Mouse (Mus musculus): ENCODE results near the gene 4930558K02Rik. TPM values are rescaled to one million over a fixed set of nuclear protein-coding genes. Genes with fewer than 3 reads are reported as not detected.

The 4930558K02Rik gene
- total and polyA plus RNA-seq, 3 experiments, result not detected

DNA sequence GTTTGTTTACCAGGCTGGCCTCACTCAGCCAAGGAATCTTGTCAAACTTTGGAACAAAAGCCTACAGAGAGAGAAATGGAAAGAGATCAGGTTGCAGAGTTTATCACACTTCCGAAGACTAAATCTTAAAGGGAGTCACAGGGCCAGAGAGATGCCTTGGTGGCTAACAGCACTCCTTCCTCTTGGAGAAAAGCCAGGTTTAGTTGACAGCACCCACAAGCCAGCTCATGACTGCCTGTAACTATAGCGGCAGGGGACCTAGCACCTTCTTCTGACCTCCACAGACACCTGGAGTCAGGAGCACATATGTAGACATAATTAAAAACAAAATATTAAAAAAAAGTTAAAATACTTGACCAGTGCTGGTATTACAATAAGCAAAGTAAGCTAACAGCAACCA, 11.5 kb downstream of the 4930558K02Rik start:
- in situ Hi-C loops (cut with MboI; ENCODE audit: low pct_ligation_motif_present, low pct_unique_long_range_greater_than_20kb, low sequenced_read_pairs), result loop anchor here (10.0 to 25.0 kb wide), 2 partner anchors 83 to 581 kb away; partner anchors contain the start of gene Tnfsf4
- Histone ChIP-seq H3K4me3 (replicated peaks in 1 of 3; ENCODE audit: low read depth in 2 of 3, low read length in 2 of 3, poor library complexity in 1 of 3) (no peak overlapping the region), H3K9ac (ENCODE audit: insufficient read depth, low read depth) (no peak overlapping the region), H3K79me2 (replicated peaks; ENCODE audit: control insufficient read depth, extremely low read depth, insufficient read depth, poor library complexity, severe bottlenecking) (peaks cover 8% of the 10 kb centered on the region), H3K4me1 (ENCODE audit: control insufficient read depth in 1 of 2, insufficient read depth in 2 of 2) (peaks cover 5 to 35% of the 10 kb centered on the region in 2 experiments), H3K27me3 (replicated peaks) (no peaks in the 10 kb centered on the region), H3K9me3 (replicated peaks; ENCODE audit: low read length) (no peaks in the 10 kb centered on the region), H3K4me2 (ENCODE audit: insufficient read depth, low read depth, poor library complexity, severe bottlenecking) (no peak overlapping the region), H3K36me3 (replicated peaks in 1 of 2; ENCODE audit: control insufficient read depth in 1 of 2, insufficient read depth in 1 of 2, low read length in 1 of 2) (peaks cover 4 to 18% of the 10 kb centered on the region in 2 experiments), H3K27ac (ENCODE audit: insufficient read depth, low read depth) (no peak overlapping the region)
- DNase-seq (ENCODE audit: extremely low read depth), result no peak
- TF ChIP-seq USF1 (IDR thresholded peaks at IDR 0.05; ENCODE audit: low read depth, low read length), result no peak
- TF ChIP-seq HCFC1 (IDR thresholded peaks at IDR 0.05; ENCODE audit: low read depth, low read length), result no peak
- TF ChIP-seq KAT2A (IDR thresholded peaks at IDR 0.05; ENCODE audit: insufficient replicate concordance, low read length), result no peak
- no peak for TF ChIP-seq ZC3H11A (IDR thresholded peaks at IDR 0.05; ENCODE audit: low read depth, low read length)
- no peak for TF ChIP-seq SMC3 (IDR thresholded peaks at IDR 0.05; ENCODE audit: low read depth, low read length)
- no peak for TF ChIP-seq JUN (IDR thresholded peaks at IDR 0.05; ENCODE audit: insufficient read depth, low read depth, low read length)
- TF ChIP-seq MAFK (IDR thresholded peaks at IDR 0.05; ENCODE audit: insufficient replicate concordance, low read length), result no peak
- no peak for TF ChIP-seq GABPA (IDR thresholded peaks at IDR 0.05; ENCODE audit: insufficient replicate concordance, low read depth, low read length)
- TF ChIP-seq ZNF384 (IDR thresholded peaks at IDR 0.05; ENCODE audit: low read depth, low read length), result no peak
- no peak for TF ChIP-seq MEF2A (IDR thresholded peaks at IDR 0.05; ENCODE audit: borderline replicate concordance, low read depth, low read length)
- TF ChIP-seq BHLHE40 (IDR thresholded peaks at IDR 0.05; ENCODE audit: low read depth, low read length), result no peak
- TF ChIP-seq RAD21 (IDR thresholded peaks at IDR 0.05; ENCODE audit: low read depth, low read length), result no peak
- no peak for TF ChIP-seq CTCF (conservative IDR thresholded peaks at IDR 0.05 in 1 of 2, IDR thresholded peaks at IDR 0.05 in 1 of 2; ENCODE audit: low read depth in 2 of 2, low read length in 2 of 2)
- no peak for TF ChIP-seq MXI1 (IDR thresholded peaks at IDR 0.05; ENCODE audit: low read depth, low read length)
- TF ChIP-seq E2F4 (IDR thresholded peaks at IDR 0.05; ENCODE audit: insufficient replicate concordance, low read depth, low read length), result no peak
- dilution Hi-C loops (cut with MboI; ENCODE audit: extremely low pct_ligation_motif_present, extremely low pct_unique_long_range_greater_than_20kb, low sequenced_read_pairs), result no loop called here

DNA sequence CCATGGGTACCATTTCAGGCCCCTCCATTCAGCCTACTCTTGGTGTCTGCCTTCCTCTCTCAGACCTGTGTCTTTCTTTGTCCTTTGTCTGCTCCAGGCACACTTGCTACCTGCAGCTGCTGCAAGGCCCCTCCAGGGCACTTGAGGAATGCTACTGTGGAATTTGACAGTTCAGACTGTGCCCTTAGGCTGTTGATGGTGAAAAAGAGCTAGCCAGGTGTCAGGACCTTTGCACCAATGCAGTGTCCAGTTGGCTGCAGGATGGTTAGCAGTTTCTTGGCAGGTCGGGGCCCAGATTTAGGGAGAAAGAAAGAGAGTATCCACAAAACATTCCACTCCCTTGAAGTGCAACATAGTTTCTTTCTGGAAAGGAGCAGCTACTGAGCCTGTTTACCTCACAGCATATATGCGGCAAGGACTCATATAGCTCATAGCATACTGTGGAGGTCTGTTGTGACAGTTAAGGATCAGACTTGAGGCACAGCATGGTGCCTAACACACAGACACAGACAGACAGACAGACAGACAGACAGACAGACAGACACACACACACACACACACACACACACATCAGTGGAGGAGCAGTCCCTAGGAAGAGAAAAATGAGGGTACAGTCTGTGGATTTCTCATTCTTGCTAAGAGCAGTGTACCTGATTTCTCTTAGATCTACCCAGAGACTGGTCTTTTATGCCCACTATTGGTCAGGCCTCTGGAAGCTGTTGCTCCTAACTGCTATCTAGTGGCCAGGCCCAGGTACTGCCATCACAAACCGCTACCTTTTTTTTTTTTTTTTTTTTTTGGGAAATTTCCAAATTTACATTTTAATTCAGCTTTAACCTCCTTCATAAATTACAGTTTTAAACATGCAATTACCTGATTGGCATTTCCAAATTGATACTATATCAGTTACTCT, 16.7 kb downstream of the 4930558K02Rik start:
- Histone ChIP-seq H3K4me2 (ENCODE audit: insufficient read depth, low read depth, poor library complexity, severe bottlenecking) (no peak overlapping the region), H3K4me3 (replicated peaks in 1 of 3; ENCODE audit: low read depth in 2 of 3, low read length in 2 of 3, poor library complexity in 1 of 3) (no peak overlapping the region), H3K27ac (ENCODE audit: insufficient read depth, low read depth) (no peak overlapping the region), H3K36me3 (replicated peaks in 1 of 2; ENCODE audit: control insufficient read depth in 1 of 2, insufficient read depth in 1 of 2, low read length in 1 of 2) (no peaks in the 10 kb centered on the region), H3K27me3 (replicated peaks) (no peaks in the 10 kb centered on the region), H3K4me1 (ENCODE audit: control insufficient read depth in 1 of 2, insufficient read depth in 2 of 2) (peaks cover 15 to 36% of the 10 kb centered on the region in 2 experiments), H3K9me3 (replicated peaks; ENCODE audit: low read length) (no peaks in the 10 kb centered on the region), H3K9ac (ENCODE audit: insufficient read depth, low read depth) (no peak overlapping the region), H3K79me2 (replicated peaks; ENCODE audit: control insufficient read depth, extremely low read depth, insufficient read depth, poor library complexity, severe bottlenecking) (no peaks in the 10 kb centered on the region)
- in situ Hi-C loops (cut with MboI; ENCODE audit: low pct_ligation_motif_present, low pct_unique_long_range_greater_than_20kb, low sequenced_read_pairs), result loop anchor here (5.0 to 25.0 kb wide), 3 partner anchors 78 to 575 kb away; partner anchors contain the start of gene Tnfsf4
- dilution Hi-C loops (cut with MboI; ENCODE audit: extremely low pct_ligation_motif_present, extremely low pct_unique_long_range_greater_than_20kb, low sequenced_read_pairs), result no loop called here
- peak; percentile 63 for DNase-seq (ENCODE audit: extremely low read depth)
- TF ChIP-seq ELF1 (IDR thresholded peaks at IDR 0.05; ENCODE audit: low read depth, low read length) (peak; percentile 34; the same call in 1 of the 2 replicates), MXI1 (IDR thresholded peaks at IDR 0.05; ENCODE audit: low read depth, low read length) (no peak), JUND (conservative IDR thresholded peaks at IDR 0.05; ENCODE audit: low read depth, low read length) (0 out of 2 replicates have a peak, but pooled peaks have one; percentile 13), HCFC1 (IDR thresholded peaks at IDR 0.05; ENCODE audit: low read depth, low read length) (no peak; the same call in 1 of the 2 replicates), TCF12 (IDR thresholded peaks at IDR 0.05; ENCODE audit: low read depth, low read length) (no peak), NELFE (IDR thresholded peaks at IDR 0.05; ENCODE audit: low read depth, low read length) (no peak), ZNF384 (IDR thresholded peaks at IDR 0.05; ENCODE audit: low read depth, low read length) (peak; percentile 99), MAX (IDR thresholded peaks at IDR 0.05; ENCODE audit: low read length) (no peak), CTCF (conservative IDR thresholded peaks at IDR 0.05 in 1 of 2, IDR thresholded peaks at IDR 0.05 in 1 of 2; ENCODE audit: low read depth in 2 of 2, low read length in 2 of 2) (peak; percentile 60 to 93), POLR2AphosphoS2 (IDR thresholded peaks at IDR 0.05; ENCODE audit: low read depth, low read length) (no peak), ZC3H11A (IDR thresholded peaks at IDR 0.05; ENCODE audit: low read depth, low read length) (peak; percentile 88), BHLHE40 (IDR thresholded peaks at IDR 0.05; ENCODE audit: low read depth, low read length) (peak; percentile 36; the same call in 1 of the 2 replicates), SIN3A (IDR thresholded peaks at IDR 0.05; ENCODE audit: low read length) (no peak), IRF4 (IDR thresholded peaks at IDR 0.05; ENCODE audit: low read depth, low read length) (peak; percentile 42; the same call in 1 of the 2 replicates), NRF1 (IDR thresholded peaks at IDR 0.05; ENCODE audit: low read depth, low read length) (no peak), CHD1 (IDR thresholded peaks at IDR 0.05; ENCODE audit: low read depth, low read length) (no peak), MEF2A (IDR thresholded peaks at IDR 0.05; ENCODE audit: borderline replicate concordance, low read depth, low read length) (no peak; the same call in 1 of the 2 replicates), USF2 (conservative IDR thresholded peaks at IDR 0.05; ENCODE audit: low read depth, low read length) (no peak), ZKSCAN1 (IDR thresholded peaks at IDR 0.05; ENCODE audit: borderline replicate concordance, low read depth, low read length) (no peak), ETS1 (conservative IDR thresholded peaks at IDR 0.05; ENCODE audit: low read depth, low read length) (no peak)
